Mouse (Mus musculus) hindbrain, postnatal 0 days (tissue): ENCODE data around the gene Adcy10. TPM values are rescaled to one million over a fixed set of nuclear protein-coding genes. Genes with fewer than 3 reads are reported as not detected.

Experiments used
- ATAC-seq: fragments of 200-750 bp; cut with Nextera tagmentation; 2 replicates; pipeline ENCODE4 v1.8.0; 2017; ENCODE audit warnings: mild to moderate bottlenecking, moderate TSS enrichment, moderate library complexity
- DNase-seq: peaks from one replicate; pipeline ENCODE4 v3.0.0-alpha.2; 2015; ENCODE audit warnings: low spot score
- H3K27ac ChIP-seq: fragments of 300-500 bp; sonication (generic); 2 replicates; pipeline ENCODE4 v1.5.1; 2014; ENCODE audit warnings: mild to moderate bottlenecking
- H3K27me3 ChIP-seq: fragments of 300-500 bp; sonication (generic); 2 replicates; pipeline ENCODE4 v1.6.1; 2014; ENCODE audit warnings: low read length, mixed read lengths; ENCODE audit not compliant: insufficient read depth
- H3K36me3 ChIP-seq: fragments of 300-500 bp; sonication (generic); 2 replicates; pipeline ENCODE4 v1.6.1; 2014; ENCODE audit warnings: low read length, mixed read lengths; ENCODE audit not compliant: insufficient read depth
- H3K4me1 ChIP-seq: fragments of 300-500 bp; sonication (generic); 2 replicates; pipeline ENCODE4 v1.6.1; 2014; ENCODE audit warnings: antibody characterized with exemption, low read length, mixed read lengths; ENCODE audit not compliant: insufficient read depth
- H3K4me2 ChIP-seq: fragments of 300-500 bp; sonication (generic); 2 replicates; pipeline ENCODE4 v1.6.1; 2014; ENCODE audit warnings: low read depth, mild to moderate bottlenecking, low read length, moderate library complexity, mixed read lengths
- H3K4me3 ChIP-seq: fragments of 300-500 bp; sonication (generic); 2 replicates; pipeline ENCODE4 v1.5.1; 2014; ENCODE audit warnings: low read length
- H3K9ac ChIP-seq: fragments of 300-500 bp; sonication (generic); replicated peaks from 2 replicates; pipeline ENCODE4 v1.6.1; 2014; ENCODE audit warnings: mild to moderate bottlenecking, low read length, moderate library complexity, mixed read lengths
- H3K9me3 ChIP-seq: fragments of 300-500 bp; sonication (generic); 2 replicates; pipeline ENCODE4 v1.6.1; 2016; ENCODE audit warnings: low read length, mixed read lengths
- CTCF ChIP-seq: IDR thresholded peaks from 2 replicates; pipeline ENCODE4 v1.5.1; 2016; ENCODE audit warnings: antibody characterized with exemption, control low read depth, low read depth
- WGBS: fragments of 180-500 bp; shearing (Covaris S2); extraction: QIAGEN DNeasy Blood & Tissue Kit; methylation state at CpG from one replicate; pipeline ENCODE4 v1.1.7; 2014; 5-methylcytosine and 5-hydroxymethylcytosine counted together
- polyA plus RNA-seq: library from polyadenylated mRNA; unstranded; fragments of >200 nt; fragmentation: Nextera tagmentation; extraction: Ambion mirVana; gene quantifications from 2 replicates; pipeline ENCODE4 v1.2.1, GENCODE M21; 2015
- total RNA-seq: library from RNA; depleted of rRNA; stranded (reverse); fragments of >200 nt; gene quantifications from 2 replicates; pipeline ENCODE4 v1.2.3, GENCODE M21; 2014

The Adcy10 gene
- total and polyA plus RNA-seq, 2 experiments from 2014 or later: 0.06 to 0.78 TPM

- H3K27ac ChIP-seq: no peak overlapping the region
- TF ChIP-seq CTCF: no peak
- ATAC-seq (no peak), DNase-seq (no peak)
- H3K27me3 ChIP-seq: no peaks in the 10 kb centered on the region
- no peaks in the 10 kb centered on the region for H3K4me1 ChIP-seq
- H3K4me2 ChIP-seq: no peak overlapping the region
- no peak overlapping the region for H3K4me3 ChIP-seq
- no peaks in the 10 kb centered on the region for H3K36me3 ChIP-seq
- H3K9ac ChIP-seq: no peak overlapping the region
- 93% methylated on average over 4 of the region's 4 CpGs for WGBS
- H3K9me3 ChIP-seq: no peaks in the 10 kb centered on the region
Observed at GRCm38 (mm10) chr1:165565283-165565682, 80.3 kb downstream of the Adcy10 start.

- Histone ChIP-seq H3K27me3 (no peaks in the 10 kb centered on the region), H3K9me3 (no peaks in the 10 kb centered on the region), H3K27ac (no peak overlapping the region), H3K9ac (no peak overlapping the region), H3K4me3 (no peak overlapping the region), H3K4me2 (no peak overlapping the region), H3K4me1 (no peaks in the 10 kb centered on the region), H3K36me3 (no peaks in the 10 kb centered on the region)
- no peak for ATAC-seq
- DNase-seq: no peak
- 70% methylated on average over 7 of the region's 7 CpGs for WGBS
- no peak for TF ChIP-seq CTCF
Observed at GRCm38 (mm10) chr1:165567466-165567865, 82.5 kb downstream of the Adcy10 start.

GRCm38 (mm10) chr1:165576005-165576404 is 91.0 kb downstream of the Adcy10 start:
- no peaks in the 10 kb centered on the region for H3K4me1 ChIP-seq
- H3K27me3 ChIP-seq: no peaks in the 10 kb centered on the region
- no peak for TF ChIP-seq CTCF
- H3K9ac ChIP-seq: no peak overlapping the region
- no peak overlapping the region for H3K4me3 ChIP-seq
- H3K4me2 ChIP-seq: no peak overlapping the region
- H3K9me3 ChIP-seq: no peaks in the 10 kb centered on the region
- no peak for ATAC-seq
- H3K36me3 ChIP-seq: no peaks in the 10 kb centered on the region
- DNase-seq: no peak
- H3K27ac ChIP-seq: no peak overlapping the region
- WGBS: 84% methylated on average over 4 of the region's 4 CpGs

GRCm38 (mm10) chr1:165576459-165577112 is 91.6 kb downstream of the Adcy10 start:
- Histone ChIP-seq H3K4me3 (no peak overlapping the region), H3K4me1 (no peaks in the 10 kb centered on the region), H3K9me3 (no peaks in the 10 kb centered on the region), H3K27me3 (no peaks in the 10 kb centered on the region), H3K4me2 (no peak overlapping the region), H3K36me3 (no peaks in the 10 kb centered on the region), H3K27ac (no peak overlapping the region), H3K9ac (no peak overlapping the region)
- 78% methylated on average over 9 of the region's 9 CpGs for WGBS
- DNase-seq: no peak
- ATAC-seq: no peak
- no peak for TF ChIP-seq CTCF

GRCm38 (mm10) chr1:165579332-165579731 is 94.3 kb downstream of the Adcy10 start:
- Histone ChIP-seq H3K4me2 (no peak overlapping the region), H3K9ac (no peak overlapping the region), H3K27me3 (no peaks in the 10 kb centered on the region), H3K9me3 (no peaks in the 10 kb centered on the region), H3K36me3 (no peaks in the 10 kb centered on the region), H3K4me3 (no peak overlapping the region), H3K27ac (no peak overlapping the region), H3K4me1 (no peaks in the 10 kb centered on the region)
- DNase-seq (no peak), ATAC-seq (no peak)
- TF ChIP-seq CTCF: peak; percentile 30
- WGBS: 51% methylated on average over 5 of the region's 5 CpGs

- Histone ChIP-seq H3K9me3 (no peaks in the 10 kb centered on the region), H3K27me3 (no peaks in the 10 kb centered on the region), H3K9ac (no peak overlapping the region), H3K27ac (no peak overlapping the region), H3K4me3 (no peak overlapping the region), H3K36me3 (no peaks in the 10 kb centered on the region), H3K4me1 (no peaks in the 10 kb centered on the region), H3K4me2 (no peak overlapping the region)
- DNase-seq (no peak), ATAC-seq (no peak)
- TF ChIP-seq CTCF: no peak
- 99% methylated on average over 3 of the region's 3 CpGs for WGBS
Observed at GRCm38 (mm10) chr1:165581255-165581654, 96.3 kb downstream of the Adcy10 start.

GRCm38 (mm10) chr1:165583529-165584184 is 98.7 kb downstream of the Adcy10 start:
- Histone ChIP-seq H3K27ac (no peak overlapping the region), H3K4me3 (no peak overlapping the region), H3K27me3 (no peaks in the 10 kb centered on the region), H3K4me1 (no peaks in the 10 kb centered on the region), H3K4me2 (no peak overlapping the region), H3K36me3 (no peaks in the 10 kb centered on the region), H3K9ac (no peak overlapping the region), H3K9me3 (no peaks in the 10 kb centered on the region)
- ATAC-seq (peak; percentile 81), DNase-seq (peak; percentile 89)
- 35% methylated on average over 12 of the region's 12 CpGs for WGBS
- peak; percentile 93 for TF ChIP-seq CTCF
